Mouse (Mus musculus) neural tube, embryonic 11.5 days (tissue): ENCODE measurements around the gene Diablo. TPM values are rescaled to one million over a fixed set of nuclear protein-coding genes. Genes with fewer than 3 reads are reported as not detected.

Source experiments
- ATAC-seq: fragments of 200-750 bp; cut with Nextera tagmentation; 2 replicates; pipeline ENCODE4 v1.8.0; 2017; ENCODE audit warnings: moderate number of reproducible peaks, mild to moderate bottlenecking, moderate TSS enrichment, moderate library complexity; ENCODE audit not compliant: insufficient read depth, low FRiP score, low TSS enrichment
- DNase-seq: peaks from one replicate; pipeline ENCODE4 v3.0.0-alpha.2; 2015; ENCODE audit warnings: low spot score
- H3K27ac ChIP-seq: fragments of 300-500 bp; sonication (generic); 2 replicates; pipeline ENCODE4 v1.5.1; 2014; ENCODE audit warnings: low read depth, mild to moderate bottlenecking, low read length
- H3K27me3 ChIP-seq: fragments of 300-500 bp; sonication (generic); 2 replicates; pipeline ENCODE4 v1.6.1; 2014; ENCODE audit warnings: mild to moderate bottlenecking, low read length, mixed read lengths; ENCODE audit not compliant: control insufficient read depth, insufficient read depth
- H3K36me3 ChIP-seq: fragments of 300-500 bp; sonication (generic); 2 replicates; pipeline ENCODE4 v1.6.1; 2014; ENCODE audit warnings: mild to moderate bottlenecking, low read length, moderate library complexity, mixed read lengths; ENCODE audit not compliant: control insufficient read depth, insufficient read depth
- H3K4me1 ChIP-seq: fragments of 300-500 bp; sonication (generic); 2 replicates; pipeline ENCODE4 v1.6.1; 2014; ENCODE audit warnings: low read length, mixed read lengths; ENCODE audit not compliant: control insufficient read depth, insufficient read depth
- H3K4me2 ChIP-seq: fragments of 300-500 bp; sonication (generic); 2 replicates; pipeline ENCODE4 v1.6.1; 2014; ENCODE audit warnings: low read depth, mild to moderate bottlenecking, moderate library complexity
- H3K4me3 ChIP-seq: fragments of 300-500 bp; sonication (generic); 2 replicates; pipeline ENCODE4 v1.5.1; 2014; ENCODE audit warnings: low read depth, low read length
- H3K9ac ChIP-seq: fragments of 300-500 bp; sonication (generic); 2 replicates; pipeline ENCODE4 v1.6.1; 2014; ENCODE audit warnings: mild to moderate bottlenecking, low read length
- H3K9me3 ChIP-seq: fragments of 300-500 bp; sonication (generic); 2 replicates; pipeline ENCODE4 v1.6.1; 2016; ENCODE audit warnings: low read length; ENCODE audit not compliant: control insufficient read depth
- WGBS: fragments of 180-500 bp; shearing (Covaris S2); extraction: QIAGEN DNeasy Blood & Tissue Kit; methylation state at CpG from one replicate; pipeline ENCODE4 v1.1.7; 2014; 5-methylcytosine and 5-hydroxymethylcytosine counted together
- polyA plus RNA-seq: library from polyadenylated mRNA; unstranded; fragments of >200 nt; fragmentation: Nextera tagmentation; extraction: Ambion mirVana; gene quantifications from 2 replicates; pipeline ENCODE4 v1.2.1, GENCODE M21; 2014

Diablo gene
- polyA plus RNA-seq, result 142 and 143 TPM in 2 replicates

GRCm38 (mm10) chr5:123523692-123524392 lies at the start of gene Diablo:
Gene Diablo (minus strand): TSS chr5:123524176.
- Histone ChIP-seq H3K4me2 (peak within 1 kb of the TSS; percentile 72), H3K27ac (peak within 1 kb of the TSS; percentile 56; the same call in 1 of the 2 replicates), H3K4me3 (peak within 1 kb of the TSS; percentile 95), H3K36me3 (no peaks in the 10 kb centered on the region; the same call in 1 of the 2 replicates), H3K27me3 (no peaks in the 10 kb centered on the region), H3K9me3 (no peaks in the 10 kb centered on the region), H3K9ac (peak within 1 kb of the TSS; percentile 82), H3K4me1 (peaks cover 5% of the 10 kb centered on the region; the same call in 1 of the 2 replicates)
- peak; percentile 99 for DNase-seq
- peak; percentile 97 for ATAC-seq
- WGBS, result under 1% methylated on average over 78 of the region's 82 CpGs

GRCm38 (mm10) chr5:123573362-123573761 lies 49.4 kb upstream of the Diablo start:
- no peak overlapping the region for H3K27ac ChIP-seq
- WGBS, result 66% methylated on average over 8 of the region's 8 CpGs
- DNase-seq (no peak), ATAC-seq (no peak)
- H3K4me3 ChIP-seq, result peak overlapping the region; percentile 72
- H3K9me3 ChIP-seq, result no peaks in the 10 kb centered on the region
- H3K9ac ChIP-seq, result no peak overlapping the region
- H3K27me3 ChIP-seq, result no peaks in the 10 kb centered on the region
- no peaks in the 10 kb centered on the region for H3K36me3 ChIP-seq
- H3K4me1 ChIP-seq, result peaks cover 9% of the 10 kb centered on the region
- peak overlapping the region; percentile 16; the same call in 1 of the 2 replicates for H3K4me2 ChIP-seq

GRCm38 (mm10) chr5:123572357-123573186 lies 48.6 kb upstream of the Diablo start, which contains the start of gene Vps33a:
Gene Vps33a (minus strand): TSS chr5:123573038.
- Histone ChIP-seq H3K9ac (peak within 1 kb of the TSS; percentile 68), H3K27me3 (no peaks in the 10 kb centered on the region), H3K4me3 (peak within 1 kb of the TSS; percentile 72), H3K4me1 (peaks cover 9% of the 10 kb centered on the region), H3K9me3 (no peaks in the 10 kb centered on the region), H3K27ac (no peak within 1 kb of the TSS), H3K36me3 (no peaks in the 10 kb centered on the region), H3K4me2 (peak within 1 kb of the TSS; percentile 87)
- under 1% methylated on average over 54 of the region's 54 CpGs for WGBS
- DNase-seq, result peak; percentile 99
- ATAC-seq, result peak; percentile 87

GRCm38 (mm10) chr5:123561128-123561527 lies 37.2 kb upstream of the Diablo start:
- WGBS, result 95% methylated on average over 11 of the region's 11 CpGs
- DNase-seq (no peak), ATAC-seq (no peak)
- Histone ChIP-seq H3K36me3 (no peaks in the 10 kb centered on the region; the same call in 1 of the 2 replicates), H3K4me2 (no peak overlapping the region), H3K27me3 (no peaks in the 10 kb centered on the region), H3K9ac (no peak overlapping the region), H3K4me3 (no peak overlapping the region), H3K4me1 (no peaks in the 10 kb centered on the region), H3K27ac (no peak overlapping the region), H3K9me3 (no peaks in the 10 kb centered on the region)

GRCm38 (mm10) chr5:123559588-123559987 lies 35.6 kb upstream of the Diablo start:
- Histone ChIP-seq H3K4me1 (no peaks in the 10 kb centered on the region), H3K27ac (no peak overlapping the region), H3K9ac (no peak overlapping the region), H3K9me3 (no peaks in the 10 kb centered on the region), H3K4me3 (no peak overlapping the region), H3K4me2 (no peak overlapping the region), H3K36me3 (no peaks in the 10 kb centered on the region; the same call in 1 of the 2 replicates), H3K27me3 (no peaks in the 10 kb centered on the region)
- ATAC-seq, result no peak
- WGBS, result 95% methylated on average over 8 of the region's 8 CpGs
- no peak for DNase-seq

GRCm38 (mm10) chr5:123556451-123556850 lies 32.5 kb upstream of the Diablo start:
- Histone ChIP-seq H3K9ac (no peak overlapping the region), H3K27me3 (no peaks in the 10 kb centered on the region), H3K4me3 (no peak overlapping the region), H3K36me3 (no peaks in the 10 kb centered on the region; the same call in 1 of the 2 replicates), H3K4me1 (no peaks in the 10 kb centered on the region), H3K9me3 (no peaks in the 10 kb centered on the region), H3K27ac (no peak overlapping the region), H3K4me2 (no peak overlapping the region)
- 84% methylated on average over 2 of the region's 2 CpGs for WGBS
- ATAC-seq, result no peak
- DNase-seq, result no peak

- no peak overlapping the region for H3K9ac ChIP-seq
- no peaks in the 10 kb centered on the region for H3K4me1 ChIP-seq
- DNase-seq (no peak), ATAC-seq (no peak)
- H3K27ac ChIP-seq, result no peak overlapping the region
- no peak overlapping the region for H3K4me2 ChIP-seq
- no peaks in the 10 kb centered on the region for H3K9me3 ChIP-seq
- no peaks in the 10 kb centered on the region; the same call in 1 of the 2 replicates for H3K36me3 ChIP-seq
- H3K27me3 ChIP-seq, result no peaks in the 10 kb centered on the region
- 93% methylated on average over 7 of the region's 7 CpGs for WGBS
- H3K4me3 ChIP-seq, result no peak overlapping the region
These were observed 31.7 kb upstream of the Diablo start for GRCm38 (mm10) chr5:123555693-123556092.

- H3K9ac ChIP-seq, result no peak overlapping the region
- H3K4me1 ChIP-seq, result no peaks in the 10 kb centered on the region
- H3K9me3 ChIP-seq, result no peaks in the 10 kb centered on the region
- H3K27me3 ChIP-seq, result no peaks in the 10 kb centered on the region
- no peak overlapping the region for H3K4me2 ChIP-seq
- H3K27ac ChIP-seq, result no peak overlapping the region
- DNase-seq, result no peak
- H3K36me3 ChIP-seq, result peaks cover 5% of the 10 kb centered on the region
- ATAC-seq, result no peak
- no peak overlapping the region for H3K4me3 ChIP-seq
- 94% methylated on average over 10 of the region's 10 CpGs for WGBS
These were observed 9.8 kb upstream of the Diablo start for GRCm38 (mm10) chr5:123533801-123534200.
